Mouse (Mus musculus): ENCODE measurements around the gene Zfp27.

Gene Zfp27

DNA sequence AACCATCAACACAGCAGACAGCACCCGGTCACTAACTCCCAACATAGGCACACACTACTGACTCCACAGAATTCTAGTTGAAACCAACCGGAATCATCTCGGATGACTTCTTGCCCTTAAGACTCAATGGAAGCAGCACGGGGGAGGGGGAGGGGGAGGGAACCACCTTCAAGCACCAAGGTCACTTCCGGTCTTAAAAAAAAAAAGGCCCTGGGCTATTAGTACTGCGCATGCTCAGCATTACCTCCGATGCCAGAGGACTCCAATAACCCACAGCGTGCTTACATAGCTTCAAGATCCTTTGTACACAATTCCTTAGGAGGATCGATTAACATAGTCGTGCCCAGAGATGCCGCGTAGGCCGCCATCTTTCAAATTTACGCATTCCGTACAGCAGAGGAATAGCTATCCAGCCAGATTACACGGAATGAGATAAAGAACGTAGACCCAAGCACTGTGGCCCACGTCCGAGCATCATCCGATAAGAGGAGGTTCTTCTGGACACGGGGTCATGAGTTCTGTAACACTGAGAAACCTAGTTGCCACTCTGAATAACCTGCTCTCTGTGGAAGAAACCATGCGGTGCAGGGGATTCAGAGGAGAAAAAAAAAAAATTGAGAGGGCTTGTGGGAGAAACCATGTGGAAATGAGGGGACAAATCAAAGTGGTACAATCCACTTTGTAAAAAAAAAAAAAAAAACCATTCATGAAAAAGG is at the start of gene Zfp27:
Zfp27 (minus strand) TSS at position 607 of the 716 bp plus-strand sequence.
- peak; percentile 83 for ATAC-seq (ENCODE audit: insufficient number of reproducible peaks, low FRiP score, low TSS enrichment)

DNA sequence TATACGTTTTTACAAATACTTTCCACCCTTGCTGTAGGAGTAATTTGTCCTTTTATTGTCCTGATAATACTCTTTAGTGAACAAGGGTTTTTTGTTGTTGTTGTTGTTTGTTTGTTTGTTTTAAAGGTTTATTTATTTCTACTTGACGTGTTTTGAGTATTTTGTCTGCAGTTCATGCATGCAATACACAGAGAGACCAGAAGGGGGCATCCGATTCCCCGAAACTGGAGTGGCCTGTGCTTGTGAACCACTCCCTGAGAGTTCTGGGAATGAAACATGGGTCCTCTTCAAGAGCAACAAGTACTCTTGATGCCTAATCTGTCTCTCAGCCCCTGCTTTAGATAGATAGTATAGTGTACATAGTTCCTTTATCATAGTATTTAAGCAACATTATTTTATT is 48.4 kb upstream of the Zfp27 start:
- no peak for ATAC-seq (ENCODE audit: insufficient number of reproducible peaks, low FRiP score, low TSS enrichment)

DNA sequence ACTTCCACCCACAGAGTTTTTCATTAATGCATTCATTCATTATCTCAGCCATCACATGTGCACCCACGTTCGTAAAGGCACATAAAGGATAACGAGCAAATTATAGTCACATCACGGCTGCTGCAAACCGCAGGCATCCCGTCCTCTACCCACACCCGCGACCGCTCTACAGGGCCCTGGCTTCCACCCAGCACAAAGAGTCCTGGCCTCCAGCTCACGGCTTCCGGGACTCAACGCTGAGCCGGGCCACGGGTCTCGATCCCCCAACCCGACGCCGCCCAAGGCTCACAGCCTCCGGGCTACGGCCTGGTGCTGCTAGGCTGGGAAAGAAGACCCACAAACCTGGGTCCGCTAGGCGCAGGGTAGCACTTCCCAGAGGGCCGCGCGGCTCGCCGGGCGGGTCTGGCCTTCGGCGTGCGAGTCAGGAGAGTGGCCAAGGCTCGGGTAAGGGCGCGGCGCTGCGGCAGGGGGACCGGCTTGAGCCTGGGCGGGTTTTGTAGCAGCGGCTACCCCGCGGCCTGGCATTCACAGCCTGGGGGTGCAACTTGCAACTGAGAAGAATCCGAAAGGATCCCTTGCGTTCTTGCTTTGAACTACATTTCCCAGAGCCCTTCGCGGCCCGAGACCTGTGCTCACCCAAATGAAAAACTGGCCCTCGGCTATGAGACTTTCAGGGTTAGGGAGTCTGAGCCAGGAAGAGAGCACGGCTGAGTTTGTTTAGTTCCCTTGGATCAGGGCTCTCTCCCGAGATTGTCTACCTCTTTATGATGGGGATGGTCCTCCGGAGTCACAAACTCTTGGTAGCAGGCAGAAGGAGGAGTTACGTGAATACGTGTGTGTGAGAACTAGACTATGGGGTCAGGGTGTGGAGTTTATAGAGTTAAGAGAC is 47.4 kb upstream of the Zfp27 start, which contains the start of gene Zfp74:
Zfp74 (minus strand) TSS at position 577 of the 889 bp plus-strand sequence.
- ATAC-seq (ENCODE audit: insufficient number of reproducible peaks, low FRiP score, low TSS enrichment), result peak; percentile 90; the same call in 1 of the 2 replicates

DNA sequence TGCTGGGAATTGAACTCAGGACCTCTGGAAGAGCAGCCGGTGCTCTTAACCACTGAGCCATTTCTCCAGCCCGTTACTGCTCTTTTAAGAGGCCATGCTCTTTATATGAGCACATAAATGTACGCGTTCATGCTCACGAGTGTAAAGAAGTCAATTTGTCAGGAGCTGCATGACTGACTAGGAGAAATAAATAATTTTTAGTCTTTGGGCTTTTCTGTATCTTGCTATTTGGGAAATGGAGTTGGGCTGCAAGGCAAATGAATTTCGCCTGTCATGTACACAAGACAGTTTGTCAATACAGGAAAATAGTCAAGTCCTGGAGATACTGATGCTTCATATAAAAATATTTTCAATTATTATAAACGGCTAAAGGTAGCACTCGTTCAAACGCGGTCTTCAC is 46.7 kb upstream of the Zfp27 start:
- no peak for ATAC-seq (ENCODE audit: insufficient number of reproducible peaks, low FRiP score, low TSS enrichment)

DNA sequence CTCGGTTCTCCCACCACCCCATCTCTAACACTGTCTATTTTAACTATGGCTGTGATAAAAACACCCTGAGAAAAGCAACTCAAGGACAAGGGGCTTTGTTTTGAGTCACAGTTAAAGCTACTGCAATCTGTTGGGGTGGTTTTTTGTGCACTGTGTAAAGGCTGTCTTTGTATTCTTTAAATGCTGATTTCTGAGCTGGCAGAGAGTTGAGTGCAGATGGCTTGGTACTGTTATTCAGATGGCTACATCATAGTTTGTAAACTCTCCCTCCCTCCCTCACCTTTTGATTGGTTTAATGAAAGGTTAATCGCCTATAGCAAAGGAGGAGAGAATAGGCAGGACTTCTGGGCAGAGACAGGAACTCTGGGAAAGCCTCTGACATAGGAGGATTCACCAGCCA is 37.8 kb upstream of the Zfp27 start:
- ATAC-seq (ENCODE audit: insufficient number of reproducible peaks, low FRiP score, low TSS enrichment), result no peak

DNA sequence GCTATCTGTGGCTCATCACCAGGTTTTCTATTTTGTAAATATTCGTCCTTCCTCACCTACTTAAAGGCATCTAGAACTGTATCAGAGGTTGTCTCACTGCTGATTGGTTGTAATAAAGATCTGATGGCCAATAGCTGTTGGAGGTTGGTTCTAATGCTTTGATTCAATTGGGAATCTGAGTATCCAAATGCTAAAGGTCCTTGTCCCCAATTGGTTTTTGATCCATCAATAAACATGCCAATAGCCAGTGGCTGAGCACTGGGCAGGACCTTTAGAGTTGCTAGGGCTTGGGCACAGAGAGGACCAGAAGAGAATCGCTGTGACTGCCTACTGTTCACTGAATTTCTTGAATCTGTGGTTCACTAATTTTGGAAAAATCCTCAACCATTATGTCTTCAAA is 37.3 kb upstream of the Zfp27 start:
- ATAC-seq (ENCODE audit: insufficient number of reproducible peaks, low FRiP score, low TSS enrichment), result no peak

DNA sequence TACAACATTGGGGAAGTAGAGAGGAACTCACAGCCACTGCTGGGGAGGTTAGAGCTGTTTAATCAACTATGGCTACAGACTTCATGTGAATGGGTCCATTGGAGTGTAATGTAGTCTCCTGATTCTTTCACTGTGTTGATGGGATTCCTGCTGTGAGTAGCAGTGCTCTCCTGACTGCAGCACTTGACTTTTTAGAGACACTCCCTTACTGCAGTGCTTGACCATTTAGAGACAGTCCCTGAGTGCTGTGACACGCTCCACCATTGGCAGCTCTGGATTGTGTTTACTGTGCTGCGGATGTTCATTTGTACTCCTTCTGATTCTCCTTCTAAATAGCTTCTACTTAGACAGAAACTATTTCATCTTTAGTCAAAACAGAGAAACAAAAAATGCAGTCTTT is 36.4 kb upstream of the Zfp27 start:
- no peak for ATAC-seq (ENCODE audit: insufficient number of reproducible peaks, low FRiP score, low TSS enrichment)

DNA sequence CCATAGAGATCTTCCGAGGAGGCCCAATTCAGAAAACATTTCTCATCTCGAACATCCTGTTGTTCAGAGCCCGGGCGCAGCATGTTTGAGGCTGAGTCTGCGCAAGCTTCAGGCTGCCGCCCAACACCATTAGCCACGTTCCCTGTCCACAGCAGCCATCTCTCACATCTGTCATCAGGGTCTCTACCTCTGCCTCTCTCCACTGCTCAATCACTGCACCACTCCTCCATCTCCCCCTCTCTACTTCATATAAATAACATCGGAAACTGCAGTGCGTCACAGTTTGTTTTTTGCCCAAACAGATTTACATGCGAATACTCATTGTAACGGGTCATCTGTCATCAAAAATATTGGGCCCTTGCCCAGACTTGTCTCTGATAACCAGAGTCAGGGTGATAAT is 34.7 kb upstream of the Zfp27 start:
- no peak for ATAC-seq (ENCODE audit: insufficient number of reproducible peaks, low FRiP score, low TSS enrichment)

DNA sequence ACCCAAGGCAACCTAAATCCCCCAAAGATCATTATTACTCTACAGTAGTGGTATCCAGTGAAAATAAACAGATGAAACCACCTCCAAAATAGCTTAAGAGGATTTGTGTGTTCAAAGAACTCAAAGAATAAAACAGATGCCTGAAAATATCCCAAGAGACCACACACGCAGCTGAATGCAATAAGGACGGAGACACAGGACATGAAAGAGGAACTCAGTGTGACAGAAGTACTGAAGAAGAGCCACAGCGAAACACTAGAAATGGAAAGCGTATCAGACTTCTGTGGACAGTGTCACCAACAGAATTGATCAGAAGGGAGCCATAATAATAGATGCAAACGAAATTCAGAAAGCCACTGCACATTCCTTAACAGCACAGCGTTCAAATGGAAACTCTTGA is 32.5 kb upstream of the Zfp27 start:
- ATAC-seq (ENCODE audit: insufficient number of reproducible peaks, low FRiP score, low TSS enrichment), result no peak

DNA sequence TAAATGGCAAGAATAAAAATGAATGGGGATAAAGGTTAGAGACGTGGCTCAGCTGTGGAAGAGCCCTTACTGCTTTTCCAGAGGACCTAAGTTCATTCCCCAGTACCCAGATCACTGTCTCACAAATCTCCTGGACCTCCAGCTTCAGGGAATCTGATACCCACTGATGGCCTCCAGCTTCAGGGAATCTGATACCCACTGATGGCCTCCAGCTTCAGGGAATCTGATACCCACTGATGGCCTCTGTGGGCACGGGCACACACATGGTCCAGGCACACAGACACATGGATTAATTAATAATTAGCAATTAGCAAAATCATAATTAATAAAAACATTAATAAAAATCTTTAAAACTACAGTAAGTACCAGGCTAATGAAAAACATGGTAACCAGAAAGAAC is 16.4 kb upstream of the Zfp27 start:
- ATAC-seq (ENCODE audit: insufficient number of reproducible peaks, low FRiP score, low TSS enrichment), result no peak

DNA sequence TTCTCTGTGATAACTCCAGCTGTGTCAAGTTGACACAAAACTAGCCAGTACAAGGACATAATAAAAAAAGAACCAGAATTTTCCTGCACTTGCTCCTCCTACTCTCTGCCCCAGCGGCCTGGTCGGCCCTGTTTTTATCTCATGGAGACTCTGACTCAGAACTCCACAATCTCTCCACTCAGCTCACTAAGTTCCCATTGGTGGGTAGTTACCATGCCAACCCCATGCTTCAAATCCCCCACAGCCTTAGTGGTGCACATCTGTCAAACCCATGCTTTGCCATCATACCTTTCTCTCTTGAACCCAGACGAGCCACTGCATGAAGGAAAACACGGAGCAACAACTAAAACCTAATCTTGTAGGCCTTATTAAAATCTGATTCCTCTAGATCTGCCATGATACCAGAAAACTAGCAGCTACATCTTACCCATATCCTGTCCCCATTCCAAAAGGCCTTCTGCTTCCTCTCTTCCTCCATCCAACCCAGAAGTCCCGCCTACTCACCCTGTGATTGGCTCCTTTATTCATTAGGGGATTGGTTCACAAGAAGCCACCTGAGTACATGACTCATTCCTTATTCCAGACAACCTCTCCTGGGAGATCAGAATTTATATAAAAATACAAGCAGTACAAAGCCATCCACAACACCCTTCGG is 15.2 kb upstream of the Zfp27 start:
- ATAC-seq (ENCODE audit: insufficient number of reproducible peaks, low FRiP score, low TSS enrichment), result no peak

DNA sequence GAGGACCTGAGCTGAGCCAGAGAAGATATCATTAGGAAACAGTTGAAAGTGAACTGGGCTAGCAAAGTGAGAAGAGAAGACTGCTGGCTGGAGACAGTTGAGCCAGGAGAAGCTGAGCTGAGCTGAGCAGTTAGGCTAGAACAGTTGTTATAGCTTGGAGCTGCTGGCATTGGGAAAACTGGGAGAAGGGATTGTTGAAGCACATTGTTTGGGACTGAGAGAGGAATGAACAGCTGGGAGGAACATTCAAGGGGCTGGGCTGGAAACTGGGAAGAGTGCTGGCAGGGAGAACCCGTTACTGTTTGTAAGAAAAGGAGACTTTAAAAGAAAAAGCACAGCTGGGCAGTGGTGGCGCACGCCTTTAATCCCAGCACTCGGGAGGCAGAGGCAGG is 11.7 kb upstream of the Zfp27 start:
- no peak for ATAC-seq (ENCODE audit: insufficient number of reproducible peaks, low FRiP score, low TSS enrichment)

DNA sequence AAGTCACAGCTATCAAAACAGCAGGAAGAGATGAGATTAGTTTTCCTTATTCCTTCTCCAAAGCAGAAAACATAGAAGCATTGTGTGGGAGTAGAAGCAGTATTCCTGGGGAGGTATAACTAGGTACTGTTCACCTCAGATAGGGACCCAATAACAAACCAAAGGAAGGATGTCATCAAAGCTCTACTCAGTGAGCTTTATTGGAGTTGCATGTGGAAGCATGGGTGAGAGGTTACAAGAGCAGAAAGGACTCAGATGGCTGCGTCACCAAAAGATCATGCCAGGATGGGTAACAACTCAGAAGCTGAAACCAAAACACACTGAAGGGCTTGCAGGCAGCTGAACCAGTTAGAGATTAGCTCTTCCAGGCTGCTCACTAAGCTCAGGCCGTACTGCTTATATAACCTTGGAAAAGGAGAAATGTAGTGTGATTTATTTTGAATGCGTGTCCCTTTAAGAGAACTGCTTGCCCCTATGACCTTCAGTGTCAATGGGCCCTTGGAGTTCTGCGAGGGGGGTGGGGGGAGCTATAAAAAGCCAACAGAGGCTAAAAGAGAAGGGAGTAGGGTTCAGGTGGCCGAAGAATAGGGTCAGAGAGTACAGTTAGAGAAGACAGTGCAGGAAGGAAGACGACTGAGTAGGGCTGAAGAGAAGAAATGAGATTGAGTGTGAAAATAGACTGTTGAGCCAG is 11.1 kb upstream of the Zfp27 start:
- no peak for ATAC-seq (ENCODE audit: insufficient number of reproducible peaks, low FRiP score, low TSS enrichment)

DNA sequence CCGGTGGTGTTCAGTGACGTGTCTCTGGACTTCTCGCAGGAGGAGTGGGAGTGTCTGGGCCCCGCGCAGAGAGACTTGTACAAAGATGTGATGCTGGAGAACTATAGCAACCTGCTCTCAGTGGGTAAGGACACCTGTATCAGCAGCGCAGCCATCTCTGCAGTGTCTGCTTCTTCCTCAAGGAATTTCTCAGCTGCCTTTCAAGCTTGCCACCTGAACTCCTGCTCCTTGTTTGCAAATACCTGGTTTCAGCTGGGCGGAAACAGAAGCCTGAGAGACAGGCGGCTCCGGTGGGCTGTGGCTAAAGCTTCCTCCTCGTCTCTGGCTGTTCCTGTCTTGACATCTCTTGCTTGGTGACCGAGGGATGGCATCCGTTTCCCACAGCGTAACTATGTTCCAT is 5.8 kb upstream of the Zfp27 start:
- no peak for ATAC-seq (ENCODE audit: insufficient number of reproducible peaks, low FRiP score, low TSS enrichment)

DNA sequence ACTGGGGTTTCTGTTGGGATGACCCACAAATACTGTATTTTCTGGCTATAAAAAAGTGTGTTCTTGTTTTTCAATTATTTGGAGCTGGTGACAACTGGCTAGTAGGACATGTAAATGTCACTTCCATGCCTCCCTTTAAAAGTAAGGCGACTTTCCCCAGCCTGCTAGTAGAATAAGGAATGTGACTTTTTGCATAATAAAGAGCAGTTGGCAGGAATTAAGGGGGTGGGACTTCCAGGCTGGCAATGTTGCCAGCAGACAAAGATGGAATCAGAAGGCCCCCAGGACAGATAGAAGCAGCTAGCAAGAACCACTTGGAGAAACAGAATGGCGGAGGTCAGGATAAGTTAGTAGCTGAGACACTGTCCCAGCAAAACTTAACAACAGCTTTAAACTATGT is 3.9 kb upstream of the Zfp27 start:
- no peak for ATAC-seq (ENCODE audit: insufficient number of reproducible peaks, low FRiP score, low TSS enrichment)

DNA sequence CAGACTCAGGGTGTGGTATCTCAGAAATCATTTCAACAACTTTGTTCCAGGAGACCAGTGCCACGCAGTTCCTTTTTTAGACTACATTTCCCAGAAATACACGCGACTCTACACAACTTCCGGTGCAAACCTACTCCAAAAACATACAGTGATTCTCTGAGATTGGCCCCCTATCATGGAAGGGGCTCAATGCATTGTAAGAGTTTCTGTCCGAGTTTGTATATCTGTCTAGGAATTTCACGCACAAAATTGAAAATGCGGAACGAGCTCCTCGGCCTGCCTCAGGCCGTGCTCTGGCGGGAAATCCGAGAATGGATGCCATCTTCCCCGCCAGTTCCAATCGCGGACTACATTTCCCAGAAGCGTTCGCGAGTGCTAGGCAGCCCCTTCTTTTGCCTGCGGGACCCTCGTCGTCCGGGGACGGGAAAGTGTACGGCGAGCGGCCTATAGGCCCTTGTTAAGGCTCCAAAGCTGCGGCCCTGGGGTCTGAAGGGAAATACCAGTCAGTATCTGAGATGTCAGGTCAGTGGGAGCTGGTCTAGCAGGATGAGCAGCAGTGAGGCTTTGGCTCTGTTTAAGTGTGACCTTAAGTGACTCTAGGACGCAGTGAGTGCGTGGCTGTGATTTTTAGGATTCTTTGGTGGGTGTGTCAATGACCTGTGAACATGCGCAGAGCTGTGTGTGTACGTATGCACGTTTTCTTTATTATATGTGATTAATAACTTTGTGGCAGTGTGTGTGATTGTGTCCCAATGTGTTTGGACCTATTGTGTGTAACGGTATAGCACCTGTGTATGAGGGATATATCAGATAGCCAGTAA is 2.0 kb upstream of the Zfp27 start, which contains the start of gene Zfp383:
Zfp383 (plus strand) TSS at position 94 of the 821 bp plus-strand sequence.
- peak; percentile 59; the same call in 1 of the 2 replicates for ATAC-seq (ENCODE audit: insufficient number of reproducible peaks, low FRiP score, low TSS enrichment)

DNA sequence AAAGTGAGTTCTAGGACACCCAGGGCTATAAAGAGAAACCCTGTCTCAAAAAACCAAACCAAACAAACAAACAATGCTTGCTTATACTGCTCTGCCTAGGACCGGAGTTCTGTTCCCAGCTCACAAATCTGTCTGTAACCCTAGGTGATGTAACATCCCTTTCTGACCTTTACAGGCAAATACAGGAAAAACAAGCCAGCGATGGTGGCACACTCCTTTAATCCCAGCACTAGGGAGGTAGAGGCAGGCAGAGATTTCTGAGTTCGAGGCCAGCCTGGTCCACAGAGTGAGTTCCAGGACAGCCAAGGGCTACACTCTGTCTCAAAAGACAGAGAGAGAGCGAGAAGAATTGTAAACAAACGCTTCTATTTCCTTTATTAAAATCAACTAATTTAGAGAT is 834 bp upstream of the Zfp27 start:
- no peak for ATAC-seq (ENCODE audit: insufficient number of reproducible peaks, low FRiP score, low TSS enrichment)

DNA sequence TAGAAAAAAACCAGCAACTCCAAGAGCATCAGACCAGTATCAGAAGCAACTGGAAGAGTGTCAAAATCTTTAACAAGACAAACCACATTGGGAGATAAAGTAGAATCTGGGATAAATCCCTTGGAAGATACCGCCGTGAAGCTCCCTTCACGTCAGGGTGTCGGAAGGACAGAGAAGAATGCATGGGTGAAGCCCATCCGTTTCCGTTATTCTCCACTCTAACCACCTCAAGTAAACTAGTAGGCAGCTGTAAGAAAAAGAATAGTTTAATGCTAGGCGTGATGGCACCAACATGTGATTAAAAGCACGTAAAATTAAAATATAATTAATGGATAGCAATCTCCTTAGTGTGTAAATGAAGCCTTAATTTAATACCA is 298 bp upstream of the Zfp27 start:
- no peak for ATAC-seq (ENCODE audit: insufficient number of reproducible peaks, low FRiP score, low TSS enrichment)

DNA sequence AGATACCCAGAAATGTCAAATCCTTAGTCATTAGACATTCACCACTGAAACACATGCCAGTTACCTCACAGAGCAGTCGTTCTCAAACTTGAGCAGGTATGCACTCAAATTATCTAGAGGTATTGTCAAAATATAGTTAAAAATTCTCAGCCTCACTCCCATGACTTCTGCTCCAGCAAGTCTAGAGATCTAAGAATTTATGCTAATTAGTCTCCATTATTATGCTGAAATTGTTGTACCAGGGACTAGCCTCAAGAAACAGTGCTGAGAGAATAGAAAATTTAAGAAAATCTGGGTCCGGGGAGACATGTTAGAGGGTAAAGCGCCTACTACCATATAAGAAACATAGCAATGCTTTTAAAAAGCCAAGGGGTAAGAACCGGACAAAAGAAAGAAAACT is 2.3 kb downstream of the Zfp27 start:
- no peak for ATAC-seq (ENCODE audit: insufficient number of reproducible peaks, low FRiP score, low TSS enrichment)

DNA sequence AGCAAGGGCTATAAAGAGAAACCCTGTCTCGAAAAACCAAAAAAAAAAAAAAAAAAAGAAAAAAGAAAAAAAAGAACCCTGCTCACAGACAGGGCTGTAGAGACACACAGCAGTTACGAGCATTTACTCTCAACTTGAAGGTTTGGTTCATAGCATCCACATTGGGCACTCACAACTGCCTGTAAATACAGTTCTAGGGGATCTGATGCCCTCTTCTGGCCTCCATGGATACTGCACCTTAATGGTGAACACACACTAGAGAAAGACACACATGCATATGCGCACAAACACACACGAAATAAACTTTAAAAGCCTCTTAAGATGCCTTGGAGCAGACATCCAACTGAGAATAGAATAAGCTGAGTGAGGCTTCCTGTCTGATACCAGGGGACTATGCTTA is 8.0 kb downstream of the Zfp27 start:
- no peak for ATAC-seq (ENCODE audit: insufficient number of reproducible peaks, low FRiP score, low TSS enrichment)
